Mouse (Mus musculus): ENCODE measurements at regions not wholly inside any gene's neighbourhood (a gene's known extent, or its start where the extent isn't known, plus 50 kb on each side); places are given as distances from the start of the nearest gene placed in this dataset.
A peak's percentile ranks its signal among the peaks of the same experiment; 100 is the strongest.

- Histone ChIP-seq H3K27ac (no peak overlapping the region), H3K9ac (no peak overlapping the region), H3K4me3 (replicated peaks; ENCODE audit: low read length) (no peak overlapping the region), H3K36me3 (replicated peaks; ENCODE audit: control insufficient read depth, insufficient read depth) (no peaks in the 10 kb centered on the region), H3K4me1 (replicated peaks; ENCODE audit: control insufficient read depth, insufficient read depth, low read length) (no peaks in the 10 kb centered on the region), H3K9me3 (ENCODE audit: control insufficient read depth, low read length) (no peaks in the 10 kb centered on the region), H3K4me2 (replicated peaks) (no peak overlapping the region), H3K27me3 (ENCODE audit: control insufficient read depth, insufficient read depth, low read length) (no peaks in the 10 kb centered on the region)
- WGBS = 90% methylated on average over 5 of the region's 5 CpGs
- ATAC-seq (ENCODE audit: low FRiP score) (no peak), DNase-seq (ENCODE audit: low spot score) (no peak)
These were observed 609.4 kb downstream of the Kctd12 start for GRCm38 (mm10) chr14:102372994-102373567.

GRCm38 (mm10) chr14:102361589-102361988 lies 620.8 kb downstream of the Kctd12 start:
- no peak for ATAC-seq (ENCODE audit: low FRiP score)
- 92% methylated on average over 2 of the region's 2 CpGs for WGBS
- no peak for DNase-seq (ENCODE audit: low spot score)
- H3K4me2 ChIP-seq (replicated peaks) = no peak overlapping the region
- no peaks in the 10 kb centered on the region for H3K36me3 ChIP-seq (replicated peaks; ENCODE audit: control insufficient read depth, insufficient read depth)
- H3K9me3 ChIP-seq (ENCODE audit: control insufficient read depth, low read length) = no peaks in the 10 kb centered on the region
- no peak overlapping the region for H3K27ac ChIP-seq
- no peaks in the 10 kb centered on the region for H3K4me1 ChIP-seq (replicated peaks; ENCODE audit: control insufficient read depth, insufficient read depth, low read length)
- no peak overlapping the region for H3K9ac ChIP-seq
- no peaks in the 10 kb centered on the region for H3K27me3 ChIP-seq (ENCODE audit: control insufficient read depth, insufficient read depth, low read length)
- no peak overlapping the region for H3K4me3 ChIP-seq (replicated peaks; ENCODE audit: low read length)

DNA sequence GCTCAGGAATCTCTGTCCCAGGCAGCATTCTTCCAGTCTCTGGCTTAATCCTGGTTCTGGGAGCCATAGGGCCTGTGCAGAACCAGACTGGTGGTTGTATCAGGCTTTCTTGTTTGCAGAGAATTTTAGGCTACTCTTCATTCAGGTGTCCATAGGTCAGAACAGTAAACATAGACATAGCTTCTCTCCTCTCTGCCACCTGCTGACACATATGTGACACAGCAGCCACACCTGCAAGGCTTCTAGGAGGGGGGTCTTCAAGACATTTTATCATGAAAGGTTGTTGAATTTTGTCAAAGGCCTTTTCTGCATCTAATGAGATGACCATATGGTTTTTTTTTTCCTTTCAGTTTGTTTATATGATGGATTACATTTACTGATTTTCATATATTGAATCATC lies 599.7 kb downstream of the Lmo7 start:
- no peak overlapping the region for H3K4me3 ChIP-seq (replicated peaks; ENCODE audit: low read length)
- no peaks in the 10 kb centered on the region for H3K4me1 ChIP-seq (replicated peaks; ENCODE audit: control insufficient read depth, insufficient read depth, low read length)
- H3K27ac ChIP-seq = no peak overlapping the region
- H3K27me3 ChIP-seq (ENCODE audit: control insufficient read depth, insufficient read depth, low read length) = no peaks in the 10 kb centered on the region
- ATAC-seq (ENCODE audit: low FRiP score) (no peak), DNase-seq (ENCODE audit: low spot score) (no peak)
- no peak overlapping the region for H3K4me2 ChIP-seq (replicated peaks)
- H3K9me3 ChIP-seq (ENCODE audit: control insufficient read depth, low read length) = no peaks in the 10 kb centered on the region
- no peak overlapping the region for H3K9ac ChIP-seq
- no peaks in the 10 kb centered on the region for H3K36me3 ChIP-seq (replicated peaks; ENCODE audit: control insufficient read depth, insufficient read depth)

DNA sequence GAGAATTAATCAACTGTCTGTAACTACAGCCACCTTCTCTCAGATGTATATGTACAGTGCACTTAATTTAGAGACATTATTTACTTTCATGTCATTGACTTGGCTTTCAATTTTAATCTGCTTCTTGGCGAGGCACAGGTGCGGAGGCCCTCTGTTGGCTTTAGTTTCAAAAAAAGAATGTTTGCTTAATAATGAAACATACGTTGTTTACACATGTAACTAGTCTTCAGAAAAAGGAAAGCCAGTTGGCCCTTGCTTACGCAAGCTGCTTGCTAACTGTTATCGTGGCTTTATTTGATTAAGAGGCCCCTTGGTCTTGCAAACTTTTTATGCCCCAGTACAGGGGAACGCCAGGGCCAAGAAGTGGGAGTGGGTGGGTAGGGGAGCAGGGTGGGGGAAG lies 576.6 kb downstream of the Lmo7 start:
- H3K27ac ChIP-seq = no peak overlapping the region
- no peaks in the 10 kb centered on the region for H3K4me1 ChIP-seq (replicated peaks; ENCODE audit: control insufficient read depth, insufficient read depth, low read length)
- no peaks in the 10 kb centered on the region for H3K27me3 ChIP-seq (ENCODE audit: control insufficient read depth, insufficient read depth, low read length)
- no peaks in the 10 kb centered on the region for H3K36me3 ChIP-seq (replicated peaks; ENCODE audit: control insufficient read depth, insufficient read depth)
- no peak overlapping the region for H3K9ac ChIP-seq
- WGBS = 86% methylated on average over 6 of the region's 6 CpGs
- ATAC-seq (ENCODE audit: low FRiP score) = no peak
- H3K4me3 ChIP-seq (replicated peaks; ENCODE audit: low read length) = no peak overlapping the region
- DNase-seq (ENCODE audit: low spot score) = peak; percentile 2
- H3K9me3 ChIP-seq (ENCODE audit: control insufficient read depth, low read length) = no peaks in the 10 kb centered on the region
- H3K4me2 ChIP-seq (replicated peaks) = no peak overlapping the region

DNA sequence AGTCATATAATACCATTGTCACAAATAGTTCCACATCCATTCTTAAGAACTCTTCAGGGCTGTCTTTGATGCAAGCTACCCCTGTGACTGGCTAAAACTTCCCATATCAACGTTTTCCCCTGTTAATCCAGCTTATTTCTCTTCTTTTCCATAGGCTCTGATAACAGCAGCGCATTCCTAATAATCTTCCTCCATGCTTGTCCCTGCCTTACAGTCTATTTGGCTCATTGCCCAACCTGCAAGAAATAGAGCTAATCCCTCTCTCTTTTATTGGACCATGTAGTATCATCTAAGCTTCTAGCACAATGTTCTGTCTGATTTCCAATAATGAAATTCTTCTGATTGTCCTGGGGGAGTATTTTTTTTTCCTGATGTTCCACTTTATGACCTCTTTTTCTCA lies 573.1 kb downstream of the Lmo7 start:
- H3K4me1 ChIP-seq (replicated peaks; ENCODE audit: control insufficient read depth, insufficient read depth, low read length) = no peaks in the 10 kb centered on the region
- no peaks in the 10 kb centered on the region for H3K27me3 ChIP-seq (ENCODE audit: control insufficient read depth, insufficient read depth, low read length)
- H3K27ac ChIP-seq = no peak overlapping the region
- H3K9me3 ChIP-seq (ENCODE audit: control insufficient read depth, low read length) = no peaks in the 10 kb centered on the region
- ATAC-seq (ENCODE audit: low FRiP score) = no peak
- no peak overlapping the region for H3K4me2 ChIP-seq (replicated peaks)
- no peaks in the 10 kb centered on the region for H3K36me3 ChIP-seq (replicated peaks; ENCODE audit: control insufficient read depth, insufficient read depth)
- H3K4me3 ChIP-seq (replicated peaks; ENCODE audit: low read length) = no peak overlapping the region
- 59% methylated on average over 2 of the region's 2 CpGs for WGBS
- H3K9ac ChIP-seq = no peak overlapping the region
- peak; percentile 22 for DNase-seq (ENCODE audit: low spot score)

GRCm38 (mm10) chr14:102300251-102300650 lies 570.5 kb downstream of the Lmo7 start:
- no peak for ATAC-seq (ENCODE audit: low FRiP score)
- no peak for DNase-seq (ENCODE audit: low spot score)
- no peak overlapping the region for H3K4me2 ChIP-seq (replicated peaks)
- H3K4me1 ChIP-seq (replicated peaks; ENCODE audit: control insufficient read depth, insufficient read depth, low read length) = no peaks in the 10 kb centered on the region
- H3K9ac ChIP-seq = no peak overlapping the region
- H3K36me3 ChIP-seq (replicated peaks; ENCODE audit: control insufficient read depth, insufficient read depth) = no peaks in the 10 kb centered on the region
- 67% methylated on average over 6 of the region's 6 CpGs for WGBS
- H3K9me3 ChIP-seq (ENCODE audit: control insufficient read depth, low read length) = no peaks in the 10 kb centered on the region
- H3K27me3 ChIP-seq (ENCODE audit: control insufficient read depth, insufficient read depth, low read length) = no peaks in the 10 kb centered on the region
- H3K4me3 ChIP-seq (replicated peaks; ENCODE audit: low read length) = no peak overlapping the region
- H3K27ac ChIP-seq = no peak overlapping the region

DNA sequence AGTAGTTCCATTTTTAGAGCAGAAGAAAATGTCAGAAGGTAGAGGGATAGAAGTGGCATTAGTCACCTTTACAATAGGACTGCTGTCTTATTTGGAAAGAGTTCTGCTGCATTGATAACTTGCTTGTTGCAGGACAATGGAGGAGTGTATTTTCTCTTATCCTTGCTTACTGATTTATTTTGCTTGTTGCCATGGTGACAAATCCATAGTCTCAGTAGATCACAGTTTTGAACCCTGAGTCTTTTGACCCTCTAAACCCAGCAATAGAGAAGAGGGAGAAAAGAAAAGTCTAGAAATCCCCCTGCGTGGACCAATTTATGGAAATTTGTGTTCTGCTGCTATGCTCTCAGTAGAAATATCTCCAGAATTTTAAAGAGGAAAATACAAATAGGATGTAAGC lies 561.6 kb downstream of the Lmo7 start:
- WGBS = 48% methylated on average over 1 of the region's 1 CpGs
- H3K4me2 ChIP-seq (replicated peaks) = no peak overlapping the region
- no peaks in the 10 kb centered on the region for H3K4me1 ChIP-seq (replicated peaks; ENCODE audit: control insufficient read depth, insufficient read depth, low read length)
- no peaks in the 10 kb centered on the region for H3K36me3 ChIP-seq (replicated peaks; ENCODE audit: control insufficient read depth, insufficient read depth)
- DNase-seq (ENCODE audit: low spot score) = no peak
- H3K9me3 ChIP-seq (ENCODE audit: control insufficient read depth, low read length) = no peaks in the 10 kb centered on the region
- no peak overlapping the region for H3K27ac ChIP-seq
- no peak overlapping the region for H3K9ac ChIP-seq
- ATAC-seq (ENCODE audit: low FRiP score) = no peak
- no peak overlapping the region for H3K4me3 ChIP-seq (replicated peaks; ENCODE audit: low read length)
- no peaks in the 10 kb centered on the region for H3K27me3 ChIP-seq (ENCODE audit: control insufficient read depth, insufficient read depth, low read length)

- Histone ChIP-seq H3K27me3 (ENCODE audit: control insufficient read depth, insufficient read depth, low read length) (no peaks in the 10 kb centered on the region), H3K4me2 (replicated peaks) (no peak overlapping the region), H3K9me3 (ENCODE audit: control insufficient read depth, low read length) (no peaks in the 10 kb centered on the region), H3K36me3 (replicated peaks; ENCODE audit: control insufficient read depth, insufficient read depth) (no peaks in the 10 kb centered on the region), H3K4me1 (replicated peaks; ENCODE audit: control insufficient read depth, insufficient read depth, low read length) (peaks cover 6% of the 10 kb centered on the region; the same call in 1 of the 2 replicates), H3K9ac (no peak overlapping the region), H3K4me3 (replicated peaks; ENCODE audit: low read length) (no peak overlapping the region), H3K27ac (peak overlapping the region; percentile 48)
- ATAC-seq (ENCODE audit: low FRiP score) (no peak), DNase-seq (ENCODE audit: low spot score) (no peak)
- WGBS = 38% methylated on average over 5 of the region's 5 CpGs
These were observed 520.3 kb downstream of the Lmo7 start for GRCm38 (mm10) chr14:102250076-102250475.

- H3K27ac ChIP-seq = no peak overlapping the region
- H3K4me2 ChIP-seq (replicated peaks) = no peak overlapping the region
- WGBS = 82% methylated on average over 2 of the region's 2 CpGs
- H3K36me3 ChIP-seq (replicated peaks; ENCODE audit: control insufficient read depth, insufficient read depth) = no peaks in the 10 kb centered on the region
- no peak overlapping the region for H3K9ac ChIP-seq
- DNase-seq (ENCODE audit: low spot score) (no peak), ATAC-seq (ENCODE audit: low FRiP score) (no peak)
- H3K4me3 ChIP-seq (replicated peaks; ENCODE audit: low read length) = no peak overlapping the region
- H3K4me1 ChIP-seq (replicated peaks; ENCODE audit: control insufficient read depth, insufficient read depth, low read length) = peaks cover 13% of the 10 kb centered on the region; the same call in 1 of the 2 replicates
- H3K27me3 ChIP-seq (ENCODE audit: control insufficient read depth, insufficient read depth, low read length) = no peaks in the 10 kb centered on the region
- no peaks in the 10 kb centered on the region for H3K9me3 ChIP-seq (ENCODE audit: control insufficient read depth, low read length)
These were observed 518.8 kb downstream of the Lmo7 start for GRCm38 (mm10) chr14:102248581-102248980.

- 42% methylated on average over 5 of the region's 5 CpGs for WGBS
- Histone ChIP-seq H3K4me3 (replicated peaks; ENCODE audit: low read length) (no peak overlapping the region), H3K27ac (no peak overlapping the region), H3K4me2 (replicated peaks) (no peak overlapping the region), H3K36me3 (replicated peaks; ENCODE audit: control insufficient read depth, insufficient read depth) (no peaks in the 10 kb centered on the region), H3K4me1 (replicated peaks; ENCODE audit: control insufficient read depth, insufficient read depth, low read length) (peaks cover 13% of the 10 kb centered on the region; the same call in 1 of the 2 replicates), H3K27me3 (ENCODE audit: control insufficient read depth, insufficient read depth, low read length) (no peaks in the 10 kb centered on the region), H3K9ac (no peak overlapping the region), H3K9me3 (ENCODE audit: control insufficient read depth, low read length) (no peaks in the 10 kb centered on the region)
- DNase-seq (ENCODE audit: low spot score) = no peak
- ATAC-seq (ENCODE audit: low FRiP score) = no peak
These were observed 518.3 kb downstream of the Lmo7 start for GRCm38 (mm10) chr14:102248023-102248422.

All from hindbrain, embryonic 14.5 days (tissue).